Mouse (Mus musculus): Measurements from ENCODE around the gene Gm11634. TPM values are rescaled to one million over a fixed set of nuclear protein-coding genes. Genes with fewer than 3 reads are reported as not detected.

Gene Gm11634
- polyA plus RNA-seq, 1 experiment from 2014 or later = not detected

- no peak for ATAC-seq
- no peak overlapping the region for H3K4me3 ChIP-seq (ENCODE audit: low read depth, low read length)
- H3K27me3 ChIP-seq (replicated peaks; ENCODE audit: control insufficient read depth, insufficient read depth, low read length) = no peaks in the 10 kb centered on the region
- H3K27ac ChIP-seq (ENCODE audit: low read depth, low read length) = no peak overlapping the region
- no peak for DNase-seq (ENCODE audit: low spot score)
- no peak overlapping the region for H3K4me2 ChIP-seq (ENCODE audit: low read length)
- no peaks in the 10 kb centered on the region for H3K9me3 ChIP-seq (replicated peaks; ENCODE audit: control insufficient read depth, low read length)
- peaks cover 30% of the 10 kb centered on the region for H3K36me3 ChIP-seq (ENCODE audit: control insufficient read depth, insufficient read depth, low read length)
- no peak overlapping the region for H3K9ac ChIP-seq (ENCODE audit: low read length)
- H3K4me1 ChIP-seq (ENCODE audit: control insufficient read depth, insufficient read depth, low read length) = no peaks in the 10 kb centered on the region
- 74% methylated on average over 2 of the region's 2 CpGs for WGBS
These were observed 15.9 kb downstream of the Gm11634 start for GRCm38 (mm10) chr11:101583205-101583604.

DNA sequence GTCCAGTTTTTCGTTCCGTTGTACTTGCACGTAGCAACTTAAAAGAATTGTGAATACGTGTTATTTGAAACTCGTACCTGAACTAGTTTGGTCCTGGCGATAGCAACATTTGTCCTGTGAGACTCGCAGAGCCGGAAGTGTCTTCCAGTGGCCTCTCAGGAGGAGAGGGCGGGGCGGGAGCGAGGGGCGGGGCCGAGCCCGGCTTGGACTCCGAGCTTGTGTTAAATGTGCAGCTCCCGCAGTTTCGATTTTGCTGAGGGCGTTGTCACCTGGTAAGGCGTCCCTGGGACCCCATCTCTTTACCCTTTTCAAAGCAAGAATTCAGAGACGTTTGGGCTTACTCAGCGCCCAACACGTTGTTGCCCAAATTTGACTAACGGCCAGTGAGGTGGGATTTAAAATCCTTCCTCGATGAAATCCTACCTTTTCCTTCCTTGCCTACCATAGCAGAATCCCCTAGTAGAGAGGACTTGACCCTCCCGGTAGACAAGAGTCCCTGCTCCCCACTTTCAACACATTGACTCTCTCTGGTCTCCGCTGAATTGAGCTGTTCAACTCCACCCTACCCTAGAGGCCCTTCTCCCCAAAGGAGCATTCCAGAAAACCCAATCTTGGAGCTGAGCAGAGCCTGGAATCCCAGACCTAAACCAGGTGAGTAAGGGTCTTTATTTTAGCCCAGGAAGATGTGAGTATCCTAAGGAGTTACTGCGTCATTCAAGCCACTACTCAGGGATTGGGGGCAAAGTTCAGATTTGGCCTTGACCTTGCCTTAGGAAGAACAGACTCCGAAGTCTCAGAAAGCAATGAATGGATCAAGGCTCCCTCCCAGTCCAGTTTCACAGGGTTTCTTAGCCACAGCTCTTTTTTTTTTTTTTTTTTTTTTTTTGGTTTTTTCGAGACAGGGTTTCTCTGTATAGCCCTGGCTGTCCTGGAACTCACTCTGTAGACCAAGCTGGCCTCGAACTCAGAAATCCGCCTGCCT, 16.7 kb downstream of the Gm11634 start, which contains the start of gene Tmem106a:
TSS of gene Tmem106a (plus strand) at position 189 of the 982 bp plus-strand sequence.
- Histone ChIP-seq H3K27ac (ENCODE audit: low read depth, low read length) (no peak within 1 kb of the TSS), H3K4me1 (ENCODE audit: control insufficient read depth, insufficient read depth, low read length) (no peaks in the 10 kb centered on the region), H3K36me3 (ENCODE audit: control insufficient read depth, insufficient read depth, low read length) (peaks cover 38% of the 10 kb centered on the region), H3K9me3 (replicated peaks; ENCODE audit: control insufficient read depth, low read length) (no peaks in the 10 kb centered on the region), H3K9ac (ENCODE audit: low read length) (peak within 1 kb of the TSS; percentile 45), H3K27me3 (replicated peaks; ENCODE audit: control insufficient read depth, insufficient read depth, low read length) (no peaks in the 10 kb centered on the region), H3K4me3 (ENCODE audit: low read depth, low read length) (peak within 1 kb of the TSS; percentile 25), H3K4me2 (ENCODE audit: low read length) (peak within 1 kb of the TSS; percentile 50)
- DNase-seq (ENCODE audit: low spot score) (peak; percentile 53), ATAC-seq (no peak)
- 19% methylated on average over 29 of the region's 31 CpGs for WGBS

DNA sequence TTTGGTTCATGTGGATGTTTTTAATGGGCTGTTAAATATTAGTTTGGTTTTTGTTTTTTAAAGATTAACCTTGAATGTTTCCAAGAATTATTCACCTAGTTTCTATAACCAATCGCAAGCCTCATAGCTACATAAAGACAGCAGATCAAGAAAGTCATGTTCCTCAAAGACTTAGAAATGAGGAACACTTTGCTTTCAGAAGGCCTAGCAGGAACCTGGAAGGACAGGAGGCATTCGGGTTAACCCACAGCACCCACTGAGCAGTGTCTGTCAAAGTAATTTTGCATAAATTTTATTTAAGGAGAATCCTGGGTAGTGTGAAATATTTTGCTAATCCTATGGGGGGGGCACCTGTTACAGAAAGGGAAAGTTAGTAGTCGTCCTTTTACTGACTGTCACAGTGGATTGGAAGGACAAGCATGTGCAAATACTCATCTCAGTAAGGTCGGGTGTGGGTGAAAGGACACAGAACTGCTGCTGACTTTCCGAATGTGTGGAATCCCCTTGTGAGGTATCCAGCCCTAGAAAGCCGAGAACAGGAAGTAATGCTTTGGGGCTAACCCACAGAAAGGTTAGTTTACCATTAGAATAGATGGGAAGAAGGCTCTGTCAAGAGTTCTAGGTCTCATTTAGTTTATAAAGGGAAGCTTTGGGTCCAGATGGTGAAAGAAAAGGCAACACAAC, 17.8 kb downstream of the Gm11634 start:
- no peaks in the 10 kb centered on the region for H3K4me1 ChIP-seq (ENCODE audit: control insufficient read depth, insufficient read depth, low read length)
- no peak overlapping the region for H3K4me2 ChIP-seq (ENCODE audit: low read length)
- 80% methylated on average over 6 of the region's 6 CpGs for WGBS
- H3K27me3 ChIP-seq (replicated peaks; ENCODE audit: control insufficient read depth, insufficient read depth, low read length) = no peaks in the 10 kb centered on the region
- H3K36me3 ChIP-seq (ENCODE audit: control insufficient read depth, insufficient read depth, low read length) = peaks cover 50% of the 10 kb centered on the region
- H3K9ac ChIP-seq (ENCODE audit: low read length) = no peak overlapping the region
- no peak for DNase-seq (ENCODE audit: low spot score)
- H3K4me3 ChIP-seq (ENCODE audit: low read depth, low read length) = no peak overlapping the region
- H3K27ac ChIP-seq (ENCODE audit: low read depth, low read length) = no peak overlapping the region
- H3K9me3 ChIP-seq (replicated peaks; ENCODE audit: control insufficient read depth, low read length) = no peaks in the 10 kb centered on the region
- no peak for ATAC-seq

- Histone ChIP-seq H3K27ac (ENCODE audit: low read depth, low read length) (no peak overlapping the region), H3K9ac (ENCODE audit: low read length) (no peak overlapping the region), H3K4me3 (ENCODE audit: low read depth, low read length) (no peak overlapping the region), H3K36me3 (ENCODE audit: control insufficient read depth, insufficient read depth, low read length) (peaks cover 97% of the 10 kb centered on the region), H3K4me2 (ENCODE audit: low read length) (no peak overlapping the region), H3K27me3 (replicated peaks; ENCODE audit: control insufficient read depth, insufficient read depth, low read length) (no peaks in the 10 kb centered on the region), H3K9me3 (replicated peaks; ENCODE audit: control insufficient read depth, low read length) (no peaks in the 10 kb centered on the region), H3K4me1 (ENCODE audit: control insufficient read depth, insufficient read depth, low read length) (no peaks in the 10 kb centered on the region)
- no peak for DNase-seq (ENCODE audit: low spot score)
- 78% methylated on average over 6 of the region's 6 CpGs for WGBS
- no peak for ATAC-seq
These were observed 22.9 kb downstream of the Gm11634 start for GRCm38 (mm10) chr11:101576116-101576515.

DNA sequence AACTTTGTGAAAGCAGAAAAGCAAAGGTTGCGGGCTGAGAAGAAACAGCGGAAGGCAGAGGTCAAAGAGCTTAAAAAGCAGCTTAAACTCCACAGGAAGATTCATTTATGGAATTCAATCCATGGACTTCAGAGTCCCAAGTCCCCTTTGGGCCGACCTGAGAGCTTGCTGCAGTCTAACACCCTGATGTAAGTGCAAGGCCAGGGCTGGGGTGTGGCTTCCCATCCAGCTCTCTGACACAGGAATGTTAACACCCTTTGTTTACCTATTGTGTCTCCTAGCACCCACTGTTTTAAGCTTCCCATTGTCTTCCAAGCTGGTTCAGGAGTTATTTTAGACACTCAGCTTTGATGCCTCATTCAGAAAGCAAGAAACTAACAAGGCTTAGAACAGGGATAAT, 30.6 kb downstream of the Gm11634 start:
- peaks cover 88% of the 10 kb centered on the region for H3K36me3 ChIP-seq (ENCODE audit: control insufficient read depth, insufficient read depth, low read length)
- no peak overlapping the region for H3K4me3 ChIP-seq (ENCODE audit: low read depth, low read length)
- H3K4me2 ChIP-seq (ENCODE audit: low read length) = no peak overlapping the region
- H3K27me3 ChIP-seq (replicated peaks; ENCODE audit: control insufficient read depth, insufficient read depth, low read length) = no peaks in the 10 kb centered on the region
- no peak overlapping the region for H3K9ac ChIP-seq (ENCODE audit: low read length)
- WGBS = 83% methylated on average over 3 of the region's 3 CpGs
- DNase-seq (ENCODE audit: low spot score) (no peak), ATAC-seq (no peak)
- no peaks in the 10 kb centered on the region for H3K4me1 ChIP-seq (ENCODE audit: control insufficient read depth, insufficient read depth, low read length)
- no peaks in the 10 kb centered on the region for H3K9me3 ChIP-seq (replicated peaks; ENCODE audit: control insufficient read depth, low read length)
- no peak overlapping the region for H3K27ac ChIP-seq (ENCODE audit: low read depth, low read length)

DNA sequence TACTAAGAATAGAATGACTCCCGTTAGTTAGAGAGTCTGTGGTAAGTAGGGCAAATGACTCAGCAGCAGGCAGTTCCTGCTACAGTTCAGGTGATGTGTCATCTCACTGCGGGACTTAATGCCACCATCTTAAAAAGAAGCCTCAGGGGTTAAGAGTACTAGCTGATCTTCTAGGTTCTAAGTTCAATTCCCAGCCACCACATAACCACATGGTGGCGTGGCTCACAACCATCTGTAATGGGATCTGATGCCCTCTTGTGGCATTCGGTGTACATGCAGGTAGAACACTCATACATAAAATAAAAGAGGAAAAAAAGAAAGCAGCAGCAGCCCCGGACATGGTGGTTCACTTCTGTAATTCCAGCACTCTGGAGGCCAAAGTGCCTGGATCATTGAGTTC, 36.7 kb downstream of the Gm11634 start:
- Histone ChIP-seq H3K9ac (ENCODE audit: low read length) (no peak overlapping the region), H3K4me1 (ENCODE audit: control insufficient read depth, insufficient read depth, low read length) (no peaks in the 10 kb centered on the region), H3K36me3 (ENCODE audit: control insufficient read depth, insufficient read depth, low read length) (peaks cover 65% of the 10 kb centered on the region), H3K27me3 (replicated peaks; ENCODE audit: control insufficient read depth, insufficient read depth, low read length) (no peaks in the 10 kb centered on the region), H3K9me3 (replicated peaks; ENCODE audit: control insufficient read depth, low read length) (no peaks in the 10 kb centered on the region), H3K27ac (ENCODE audit: low read depth, low read length) (no peak overlapping the region), H3K4me3 (ENCODE audit: low read depth, low read length) (no peak overlapping the region), H3K4me2 (ENCODE audit: low read length) (no peak overlapping the region)
- DNase-seq (ENCODE audit: low spot score) = peak; percentile 70
- 42% methylated on average over 5 of the region's 5 CpGs for WGBS
- no peak for ATAC-seq

- no peak overlapping the region for H3K27ac ChIP-seq (ENCODE audit: low read depth, low read length)
- H3K9me3 ChIP-seq (replicated peaks; ENCODE audit: control insufficient read depth, low read length) = no peaks in the 10 kb centered on the region
- no peaks in the 10 kb centered on the region for H3K27me3 ChIP-seq (replicated peaks; ENCODE audit: control insufficient read depth, insufficient read depth, low read length)
- peaks cover 49% of the 10 kb centered on the region for H3K36me3 ChIP-seq (ENCODE audit: control insufficient read depth, insufficient read depth, low read length)
- DNase-seq (ENCODE audit: low spot score) (peak; percentile 34), ATAC-seq (no peak)
- WGBS = 60% methylated on average over 2 of the region's 2 CpGs
- H3K4me3 ChIP-seq (ENCODE audit: low read depth, low read length) = no peak overlapping the region
- no peak overlapping the region for H3K4me2 ChIP-seq (ENCODE audit: low read length)
- H3K9ac ChIP-seq (ENCODE audit: low read length) = no peak overlapping the region
- peaks cover 13% of the 10 kb centered on the region for H3K4me1 ChIP-seq (ENCODE audit: control insufficient read depth, insufficient read depth, low read length)
These were observed 42.1 kb downstream of the Gm11634 start for GRCm38 (mm10) chr11:101556954-101557353.

DNA sequence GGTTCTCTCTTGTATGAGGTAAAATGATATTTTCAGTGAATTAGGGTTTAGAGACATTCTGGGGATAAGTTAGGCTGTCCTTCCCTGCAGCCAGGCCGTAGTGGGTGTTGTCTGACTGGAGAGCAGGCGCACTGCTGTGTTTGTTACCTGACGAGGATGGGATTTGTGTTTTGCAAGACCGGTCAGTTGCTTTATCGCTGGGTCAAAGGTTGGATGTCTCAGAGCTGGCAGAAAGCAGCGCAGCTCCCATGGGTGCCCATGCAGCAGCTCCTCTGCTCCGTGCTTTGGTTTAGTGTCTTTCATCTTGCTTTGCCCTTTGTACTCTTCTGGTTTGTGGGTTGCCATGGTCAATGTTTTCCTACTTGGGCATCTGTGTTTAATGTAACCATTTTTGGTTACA, 42.5 kb downstream of the Gm11634 start:
- H3K27ac ChIP-seq (ENCODE audit: low read depth, low read length) = no peak overlapping the region
- H3K9ac ChIP-seq (ENCODE audit: low read length) = no peak overlapping the region
- WGBS = 93% methylated on average over 7 of the region's 7 CpGs
- H3K27me3 ChIP-seq (replicated peaks; ENCODE audit: control insufficient read depth, insufficient read depth, low read length) = no peaks in the 10 kb centered on the region
- H3K4me3 ChIP-seq (ENCODE audit: low read depth, low read length) = no peak overlapping the region
- ATAC-seq (no peak), DNase-seq (ENCODE audit: low spot score) (no peak)
- no peaks in the 10 kb centered on the region for H3K9me3 ChIP-seq (replicated peaks; ENCODE audit: control insufficient read depth, low read length)
- peaks cover 49% of the 10 kb centered on the region for H3K36me3 ChIP-seq (ENCODE audit: control insufficient read depth, insufficient read depth, low read length)
- no peak overlapping the region for H3K4me2 ChIP-seq (ENCODE audit: low read length)
- peaks cover 13% of the 10 kb centered on the region for H3K4me1 ChIP-seq (ENCODE audit: control insufficient read depth, insufficient read depth, low read length)
